Mouse (Mus musculus) embryo, embryonic 11.5 days (tissue): Measurements from ENCODE around the gene Ankrd35.
"Not testable (repeated sequence)": the region's sequence is repeated elsewhere in the genome, so short reads cannot be mapped to it uniquely, and the experiment has no call there.

Source experiments
- DNase-seq: peaks from one replicate; pipeline ENCODE4 v3.0.0-alpha.2; 2012; ENCODE audit warnings: low read depth, low spot score

Gene Ankrd35

DNA sequence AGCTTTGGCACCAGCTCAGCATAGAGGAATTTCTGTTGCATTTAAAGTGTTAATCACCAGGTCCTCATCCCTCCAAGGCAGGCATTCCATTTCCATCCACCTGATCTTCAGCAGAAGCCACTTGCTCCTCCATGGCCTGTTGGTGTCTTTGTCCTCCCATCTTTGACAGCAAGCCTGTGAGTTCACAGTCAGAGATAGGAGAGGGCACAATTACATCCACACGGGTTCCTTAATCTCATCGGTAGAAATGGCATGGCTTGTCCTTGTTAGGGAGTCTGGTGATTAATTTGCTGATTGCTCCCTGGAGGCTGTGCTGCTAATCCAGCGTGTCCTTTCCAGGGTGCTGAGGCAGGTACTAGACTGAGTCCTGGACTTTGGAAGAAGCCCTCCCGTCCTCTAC is 3.6 kb downstream of the Ankrd35 start:
- DNase-seq = no peak

DNA sequence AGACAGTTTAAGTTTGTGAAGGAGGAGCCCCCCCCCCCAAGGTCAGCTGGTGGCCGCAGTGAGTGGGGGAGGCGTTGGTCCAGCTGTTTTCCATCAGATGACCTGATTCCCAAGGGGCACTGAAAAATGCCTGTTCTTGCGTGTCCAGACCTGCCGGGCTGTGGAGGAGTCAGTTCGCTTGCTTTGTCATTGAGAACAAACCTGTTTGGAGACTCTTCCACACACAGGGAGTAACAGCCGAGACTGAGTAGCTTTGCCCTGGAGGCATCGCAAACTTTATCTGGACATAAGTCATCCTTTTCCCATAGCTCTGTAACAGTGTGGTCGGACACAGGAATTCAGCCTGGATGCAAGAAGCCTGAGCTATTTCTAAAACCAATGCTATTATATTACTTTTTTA is 4.5 kb downstream of the Ankrd35 start:
- DNase-seq = peak; percentile 35

DNA sequence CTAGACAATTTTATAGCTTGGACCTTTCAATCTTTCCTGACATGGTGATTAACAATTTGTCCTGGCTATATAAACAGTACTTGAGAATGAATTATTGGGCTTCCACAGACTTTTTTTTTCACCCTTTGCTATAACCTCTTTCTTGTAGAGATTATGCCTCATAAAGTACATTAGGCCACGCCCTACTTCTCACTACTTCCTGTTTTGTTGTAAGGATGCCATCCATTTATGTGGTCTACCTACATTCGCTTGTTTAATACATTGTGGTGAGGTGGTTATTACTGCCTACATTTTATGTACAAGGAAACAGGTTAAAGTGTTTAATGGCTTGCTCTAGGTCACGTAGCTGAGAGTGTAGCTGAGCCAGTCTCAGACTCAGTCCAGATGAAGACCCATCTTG is 5.2 kb downstream of the Ankrd35 start:
- DNase-seq = no peak

DNA sequence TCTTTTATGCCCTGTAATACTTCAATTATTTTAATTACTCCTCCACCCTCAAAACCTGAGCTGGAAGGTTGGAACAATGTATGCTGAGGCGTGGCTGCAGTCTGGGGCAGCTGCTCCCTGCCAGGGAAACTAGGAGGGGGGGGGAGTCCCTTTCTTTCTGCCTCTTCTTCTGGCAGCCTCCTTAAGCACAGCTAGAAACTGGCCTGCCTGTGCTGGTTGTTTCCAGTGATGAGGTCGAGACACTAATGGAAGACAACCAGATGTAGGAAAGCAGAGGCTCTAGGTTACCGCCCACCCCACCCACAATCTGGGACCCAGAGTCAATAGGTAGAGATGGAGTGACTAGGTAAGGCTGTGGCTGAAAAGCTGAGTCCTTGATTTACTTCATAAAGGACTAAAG is 5.8 kb downstream of the Ankrd35 start:
- no peak for DNase-seq

DNA sequence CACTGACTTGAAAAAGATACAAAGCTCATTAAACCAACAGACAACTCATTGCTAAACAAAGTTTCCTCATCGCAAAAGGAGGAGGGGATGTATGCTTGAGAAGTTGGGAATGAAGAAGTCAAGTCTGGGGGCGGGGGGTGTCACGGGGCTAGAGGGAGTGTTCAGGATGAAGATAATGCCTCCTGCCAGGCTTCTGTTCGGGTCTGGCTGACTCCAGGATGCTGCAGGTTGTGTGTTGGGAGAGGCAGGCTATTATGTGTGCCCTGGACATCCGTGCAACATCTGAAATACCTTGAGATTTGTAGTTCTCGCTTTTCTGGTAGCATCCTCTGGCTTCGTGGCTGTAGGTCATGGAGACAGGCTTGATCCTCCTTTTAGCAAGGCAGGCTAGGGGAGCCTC is 8.5 kb downstream of the Ankrd35 start:
- DNase-seq = no peak

DNA sequence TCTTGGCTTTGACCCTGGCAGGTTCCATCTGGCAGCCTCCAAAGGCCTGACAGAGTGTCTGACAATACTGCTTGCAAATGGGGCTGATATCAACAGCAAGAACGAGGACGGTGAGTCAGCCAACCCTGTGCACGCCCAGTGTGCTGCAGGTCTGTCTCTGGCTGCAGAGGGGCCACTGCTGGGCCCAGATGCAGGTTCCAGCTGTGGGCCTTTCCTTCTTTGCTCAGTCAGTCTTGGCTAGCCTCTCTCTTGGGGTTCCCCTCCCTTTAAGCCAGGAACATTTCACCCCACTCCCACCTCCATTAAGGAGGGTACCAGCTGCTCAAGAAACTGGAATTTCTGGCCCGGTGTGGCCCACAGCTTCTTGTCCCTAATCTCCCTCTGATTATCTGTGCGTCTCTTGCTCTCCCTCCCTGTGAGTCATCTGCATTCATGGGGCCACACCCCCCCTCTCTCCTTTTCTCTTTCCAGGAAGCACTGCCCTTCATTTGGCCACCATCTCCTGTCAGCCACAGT is 9.3 kb downstream of the Ankrd35 start:
- no peak for DNase-seq

DNA sequence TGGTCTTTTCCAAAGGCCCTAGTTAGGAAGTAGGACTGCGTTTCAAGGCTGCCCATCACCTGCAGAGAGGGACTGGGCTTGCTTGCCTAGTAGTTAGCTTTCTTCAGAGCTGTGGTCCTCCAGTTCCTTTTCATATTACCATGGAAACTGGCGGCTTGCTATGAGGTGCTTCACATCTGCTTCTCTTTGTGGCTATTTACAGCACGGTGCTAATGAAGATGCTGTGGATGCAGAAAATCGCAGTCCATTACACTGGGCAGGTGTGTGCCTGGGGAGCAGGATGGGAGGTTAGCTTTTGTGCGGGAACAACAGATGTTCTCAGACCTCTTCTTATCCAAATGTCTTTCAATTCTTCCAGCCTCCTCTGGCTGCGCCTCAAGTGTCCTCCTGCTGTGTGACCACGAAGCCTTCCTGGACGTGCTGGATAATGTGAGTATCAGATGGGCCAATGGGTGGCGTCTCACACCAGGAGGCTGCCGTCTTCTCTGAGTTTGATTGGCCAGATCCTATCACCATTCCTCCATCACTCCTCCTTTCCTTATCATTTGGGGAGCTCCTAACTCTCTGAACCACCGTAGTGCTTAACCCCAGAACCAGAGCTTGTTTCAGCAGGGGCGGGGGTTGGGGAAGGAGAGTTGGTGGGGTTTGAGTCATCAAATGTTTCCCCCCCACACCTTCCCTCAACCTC is 10.5 kb downstream of the Ankrd35 start:
- DNase-seq = no peak

DNA sequence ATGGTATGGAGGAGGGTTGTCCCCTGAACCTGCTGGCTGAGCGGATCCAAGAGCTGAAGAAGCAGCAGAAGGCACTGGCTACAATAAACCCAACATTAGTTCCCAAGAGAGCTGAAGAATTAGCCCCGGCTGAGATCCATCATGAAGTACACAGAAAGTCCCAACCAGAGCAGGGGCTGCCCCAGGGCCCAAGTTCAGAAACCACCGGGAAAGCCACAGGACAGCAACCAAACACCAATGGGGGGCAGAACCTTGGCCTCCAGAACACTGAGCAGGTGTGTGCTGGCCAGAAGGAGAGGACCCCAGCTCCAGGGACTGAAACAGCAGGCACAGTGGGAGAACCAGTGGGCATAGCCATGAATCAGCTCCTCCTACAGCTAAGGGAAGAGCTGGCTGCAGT is 13.6 kb downstream of the Ankrd35 start:
- DNase-seq = no peak

DNA sequence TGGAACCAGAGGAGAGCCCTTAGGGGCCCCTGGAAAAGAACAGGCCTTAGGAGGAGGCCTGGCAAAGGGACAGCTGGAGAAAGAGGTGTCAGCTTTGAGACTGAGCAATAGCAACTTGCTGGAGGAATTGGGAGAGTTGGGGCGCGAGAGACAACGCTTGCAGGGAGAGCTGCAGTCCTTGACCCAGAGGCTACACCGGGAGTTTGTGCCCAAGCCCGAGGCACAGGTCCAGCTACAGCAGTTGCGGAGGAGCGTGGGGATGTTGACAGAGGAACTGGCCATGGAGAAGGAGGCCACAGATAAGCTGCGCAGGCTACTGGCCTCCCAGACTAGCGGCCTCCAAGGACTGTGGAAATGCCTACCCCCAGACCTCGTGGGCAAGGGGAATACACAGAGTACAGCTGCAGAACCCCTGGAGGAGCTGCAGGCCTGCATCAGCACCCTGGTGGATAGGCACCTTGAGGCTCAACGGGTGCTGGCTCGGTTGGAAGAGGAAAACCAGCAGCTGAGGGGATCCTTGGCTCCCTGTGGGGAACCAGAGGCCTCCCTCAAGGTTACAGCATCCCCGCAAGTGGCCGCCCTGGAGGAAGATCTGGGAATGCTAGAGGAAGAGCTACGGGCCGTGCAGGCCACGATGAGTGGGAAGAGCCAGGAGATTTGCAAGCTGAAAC is 14.4 kb downstream of the Ankrd35 start:
- DNase-seq = no peak

DNA sequence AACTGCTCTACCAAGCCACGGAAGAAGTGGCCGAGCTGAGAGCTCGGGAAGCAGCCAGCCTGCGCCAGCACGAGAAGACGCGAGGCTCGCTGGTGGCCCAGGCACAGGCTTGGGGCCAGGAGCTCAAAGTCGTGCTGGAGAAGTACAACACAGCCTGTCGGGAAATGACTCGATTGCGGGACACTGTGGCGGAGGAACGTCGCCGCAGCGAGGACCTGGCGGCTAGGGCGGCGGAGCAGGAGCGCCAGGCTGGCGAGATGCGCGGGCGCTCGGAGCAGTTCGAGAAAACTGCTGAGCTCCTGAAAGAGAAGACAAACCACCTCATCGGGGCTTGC is 14.9 kb downstream of the Ankrd35 start:
- DNase-seq = no peak

DNA sequence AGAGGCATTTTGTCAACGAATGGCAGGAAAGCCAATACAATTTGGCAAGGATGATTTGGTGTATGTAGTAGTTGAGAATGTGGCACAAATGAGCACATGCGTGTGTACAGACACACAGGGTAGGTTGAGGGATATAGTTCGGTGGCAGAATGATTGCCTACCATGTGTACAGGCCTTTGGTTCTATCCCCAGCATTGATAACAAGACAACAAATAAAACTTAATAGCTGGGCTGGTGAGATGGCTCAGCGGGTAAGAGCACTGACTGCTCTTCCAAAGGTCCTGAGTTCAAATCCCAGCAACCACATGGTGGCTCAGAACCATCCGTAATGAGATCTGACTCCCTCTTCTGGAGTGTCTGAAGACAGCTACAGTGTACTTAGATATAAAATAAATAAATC is 16.1 kb downstream of the Ankrd35 start:
- not testable (repeated sequence) for DNase-seq

DNA sequence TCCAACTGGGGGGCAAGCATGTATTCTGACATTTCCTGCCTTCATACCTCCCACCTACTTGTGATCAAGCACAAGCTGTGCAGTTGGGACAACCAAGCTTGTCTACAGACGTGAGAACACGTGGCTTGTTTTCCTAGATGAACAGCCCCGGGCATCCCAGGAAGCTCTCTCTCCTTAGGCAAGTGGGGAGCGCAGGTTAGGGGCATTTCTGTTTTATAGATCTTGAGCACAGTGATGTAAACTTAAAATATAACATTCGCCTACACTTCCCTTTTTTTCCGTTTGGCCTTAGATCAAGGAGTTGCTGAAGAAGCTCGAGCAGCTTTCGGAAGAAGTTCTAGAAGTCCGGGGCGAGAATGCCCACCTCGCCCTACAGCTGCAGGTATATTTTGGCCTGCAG is 18.9 kb downstream of the Ankrd35 start:
- no peak for DNase-seq

DNA sequence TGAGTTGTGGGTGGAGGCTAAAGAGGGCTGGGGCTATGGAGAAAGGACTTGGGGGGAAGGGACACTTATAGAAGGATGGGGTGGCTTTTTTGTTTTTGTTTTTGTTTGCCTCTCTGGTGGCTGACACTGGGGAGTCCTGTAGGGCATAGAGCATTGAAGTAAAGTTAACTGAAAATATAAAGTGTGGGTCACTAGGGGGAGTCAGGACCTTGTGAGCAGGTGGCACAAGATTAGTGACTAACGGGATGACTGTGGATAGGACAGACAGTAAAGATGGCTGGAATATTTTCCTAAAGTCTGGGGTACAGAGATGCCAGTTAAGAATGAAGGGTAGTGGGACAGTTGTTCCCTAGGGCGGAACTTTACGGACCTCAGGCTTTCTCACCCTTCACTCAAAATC is 20.4 kb downstream of the Ankrd35 start:
- no peak for DNase-seq

DNA sequence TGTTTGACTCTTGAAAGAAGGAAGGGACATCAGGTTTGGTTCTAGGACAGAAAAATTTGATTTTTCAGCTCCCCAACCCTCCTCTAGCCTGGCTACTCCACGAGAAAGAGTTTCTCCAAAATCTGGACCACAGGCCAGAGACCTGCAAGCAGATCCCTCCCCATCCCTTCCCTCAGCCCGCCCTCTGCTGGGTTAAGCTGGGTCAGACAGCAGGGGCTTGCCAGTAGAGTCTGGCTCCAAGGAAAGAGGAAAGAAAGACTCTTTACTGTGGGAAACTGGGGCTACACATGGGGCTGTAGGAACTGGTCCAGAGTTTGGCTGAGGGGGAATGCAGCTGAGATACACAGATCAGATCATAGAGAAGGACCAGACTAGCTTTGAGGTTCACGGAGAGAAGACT is 22.6 kb downstream of the Ankrd35 start:
- DNase-seq = no peak

DNA sequence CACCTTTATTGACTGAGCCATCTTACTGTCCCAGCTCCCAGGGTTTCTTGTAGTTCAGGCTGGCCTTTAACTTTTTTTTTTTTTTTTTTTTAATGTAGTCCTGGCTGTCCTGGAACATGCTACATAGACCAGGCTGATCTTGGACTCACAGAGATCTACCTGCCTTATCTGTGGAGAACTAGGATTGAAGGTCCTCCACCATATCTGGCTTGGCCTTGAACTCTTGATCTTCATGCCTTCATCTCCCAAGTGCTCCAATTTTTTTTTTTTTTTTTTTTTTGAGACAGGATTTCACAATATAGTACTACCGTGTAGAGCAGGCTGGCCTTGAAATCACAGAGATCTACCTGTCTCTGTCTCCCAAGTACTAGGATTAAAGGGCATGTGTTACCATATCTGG is 23.6 kb downstream of the Ankrd35 start:
- no peak for DNase-seq

DNA sequence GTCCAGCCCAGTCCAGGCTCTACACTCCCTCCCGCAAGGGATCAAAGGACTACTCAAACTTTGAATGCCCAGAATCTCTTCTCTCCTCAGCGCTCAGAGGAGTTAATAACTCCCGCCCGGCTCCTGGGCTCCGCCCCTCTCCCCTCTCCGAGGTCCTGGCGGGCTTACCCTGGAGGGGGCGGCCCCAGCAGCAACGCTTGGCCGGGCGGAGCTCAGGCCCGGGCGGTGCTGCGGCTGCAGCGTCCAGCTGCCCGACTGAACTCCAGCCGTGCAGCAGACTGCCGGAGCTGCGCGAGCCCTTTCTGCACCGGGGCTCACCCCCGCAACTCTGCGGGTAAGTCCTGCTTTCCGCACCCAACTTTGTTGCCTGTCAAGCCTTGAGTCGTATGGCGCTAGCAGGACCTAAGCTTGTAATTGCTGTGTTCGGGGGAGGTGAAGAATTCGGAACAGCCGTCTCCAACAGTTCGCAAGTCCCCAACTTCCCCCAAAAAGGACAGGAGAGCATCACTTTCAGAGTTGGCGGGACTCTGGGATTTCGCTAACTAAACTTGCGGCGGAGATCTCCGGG is 26.4 kb downstream of the Ankrd35 start, which contains the start of gene Pias3:
TSS of gene Pias3 (plus strand) at position 187 of the 568 bp plus-strand sequence.
- peak; percentile 71 for DNase-seq

DNA sequence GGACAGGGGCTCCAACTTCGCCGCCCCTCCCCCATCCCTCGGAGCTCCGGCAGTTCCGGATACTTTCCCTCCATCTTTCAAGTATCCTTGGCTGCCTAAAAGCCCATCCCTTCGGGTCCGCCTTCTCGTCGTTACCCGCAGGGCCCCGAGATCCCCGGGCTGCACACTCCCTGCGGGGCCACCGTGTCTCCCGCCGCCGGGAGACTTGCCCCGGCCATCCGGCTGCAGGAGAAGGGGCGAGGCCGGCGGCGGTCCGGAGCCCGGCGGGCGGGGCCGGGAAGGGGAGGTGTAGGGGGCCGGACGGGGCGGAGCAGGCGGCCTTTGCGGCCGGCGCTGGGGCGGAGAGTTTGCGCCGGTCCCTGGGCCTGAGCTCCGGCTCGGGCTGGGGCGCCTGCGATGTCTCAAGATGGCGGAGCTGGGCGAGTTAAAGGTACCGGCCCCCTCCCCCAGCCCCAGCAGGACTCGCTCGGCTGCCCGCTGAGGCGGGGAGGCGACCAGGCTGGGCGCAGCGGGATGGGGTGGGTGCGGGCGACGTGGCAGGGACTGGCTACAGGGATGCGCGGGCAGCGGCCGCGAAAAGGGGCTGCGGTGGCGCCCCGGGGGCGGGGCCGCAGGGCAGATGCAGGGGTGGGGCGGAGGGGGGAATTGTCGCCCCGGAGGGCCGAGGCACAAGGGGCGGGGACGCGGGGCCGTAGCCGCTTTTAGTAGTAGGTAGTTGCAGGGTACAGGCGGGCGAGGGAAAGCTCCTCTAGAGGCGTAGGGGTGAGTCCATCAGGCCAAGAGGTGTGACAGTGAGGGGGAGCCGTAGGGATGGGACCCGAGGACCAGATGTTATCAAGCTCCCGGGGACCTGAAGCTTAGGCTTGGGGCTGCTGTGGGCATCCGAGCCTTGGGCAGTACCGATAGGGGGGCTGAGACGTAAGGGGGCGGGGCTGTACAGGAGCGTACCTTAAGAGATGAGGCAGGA is 27.1 kb downstream of the Ankrd35 start:
- DNase-seq = peak; percentile 86

DNA sequence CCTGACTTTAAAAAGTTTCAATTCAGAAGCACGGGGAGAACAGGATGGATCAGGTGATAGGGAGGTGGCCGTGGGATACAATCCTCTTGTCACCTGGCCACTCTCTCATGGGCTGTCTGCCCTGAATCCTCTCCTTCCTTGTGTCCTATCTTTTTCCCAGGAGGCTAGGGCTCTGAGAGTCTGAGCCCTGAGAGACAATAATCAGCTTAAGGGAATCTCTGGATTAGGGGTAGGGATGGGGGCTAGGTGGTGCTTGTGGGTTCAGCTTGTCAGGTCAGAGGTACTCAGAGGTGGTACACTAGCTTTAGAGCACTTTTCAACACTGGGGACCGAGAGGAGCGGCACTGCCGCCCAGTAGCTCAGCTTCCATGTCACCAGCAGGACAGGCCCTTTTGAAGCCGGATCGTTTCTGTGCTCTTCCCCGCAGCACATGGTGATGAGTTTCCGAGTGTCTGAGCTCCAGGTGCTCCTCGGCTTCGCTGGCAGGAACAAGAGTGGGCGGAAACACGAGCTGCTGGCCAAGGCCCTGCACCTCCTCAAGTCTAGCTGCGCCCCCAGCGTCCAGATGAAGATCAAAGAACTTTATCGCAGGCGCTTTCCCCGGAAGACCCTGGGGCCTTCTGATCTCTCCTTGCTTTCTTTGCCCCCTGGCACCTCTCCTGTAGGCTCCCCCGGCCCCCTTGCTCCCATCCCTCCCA is 29.2 kb downstream of the Ankrd35 start:
- no peak for DNase-seq

DNA sequence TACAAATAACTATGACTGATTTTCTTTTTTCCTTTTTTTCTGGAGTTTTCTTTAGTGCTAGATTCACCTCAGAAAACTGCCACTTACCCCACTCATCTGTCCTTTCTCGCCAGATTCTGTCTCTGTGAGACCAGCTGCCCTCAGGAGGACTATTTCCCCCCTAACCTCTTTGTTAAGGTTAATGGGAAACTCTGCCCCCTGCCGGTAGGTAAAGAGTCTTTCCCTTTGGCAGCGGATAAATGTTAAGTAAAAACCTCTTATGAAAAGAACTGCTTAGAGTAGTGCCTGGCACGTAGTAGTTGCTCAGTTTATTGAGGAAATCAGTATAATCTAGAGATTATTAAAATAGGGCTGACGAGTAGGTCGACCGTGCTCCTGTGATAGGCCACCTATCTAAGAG is 30.4 kb downstream of the Ankrd35 start:
- DNase-seq = peak; percentile 36

DNA sequence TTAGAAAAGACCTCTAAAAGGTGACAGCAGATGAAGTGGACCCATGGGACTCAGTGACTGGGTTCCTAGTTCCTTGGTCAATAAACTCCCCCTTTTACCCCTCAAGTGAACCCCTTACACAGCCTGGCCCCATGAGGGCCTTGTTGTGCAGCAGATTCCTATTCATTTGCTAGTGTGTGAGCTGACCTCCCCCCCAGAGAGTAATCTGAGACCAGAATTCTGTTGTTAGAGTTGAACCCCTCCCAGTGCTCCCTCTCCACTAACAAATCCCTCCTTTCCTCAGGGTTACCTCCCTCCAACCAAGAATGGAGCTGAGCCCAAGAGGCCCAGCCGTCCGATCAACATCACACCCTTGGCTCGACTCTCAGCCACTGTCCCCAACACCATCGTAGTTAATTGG is 31.1 kb downstream of the Ankrd35 start:
- DNase-seq = no peak

DNA sequence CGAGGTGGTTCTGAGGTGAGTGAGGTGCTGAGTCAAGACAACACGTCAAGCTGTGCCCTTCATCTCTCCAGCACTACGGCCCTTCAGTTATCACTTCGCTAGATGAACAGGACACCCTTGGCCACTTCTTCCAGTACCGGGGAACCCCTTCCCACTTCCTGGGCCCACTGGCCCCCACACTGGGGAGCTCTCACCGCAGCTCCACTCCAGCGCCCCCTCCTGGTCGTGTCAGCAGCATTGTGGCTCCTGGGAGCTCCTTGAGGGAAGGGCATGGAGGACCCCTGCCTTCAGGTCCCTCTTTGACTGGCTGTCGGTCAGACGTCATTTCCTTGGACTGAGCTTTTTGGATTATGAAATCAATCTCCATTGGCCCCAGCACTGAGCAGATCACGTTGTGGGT is 34.8 kb downstream of the Ankrd35 start:
- DNase-seq = no peak
